Mouse (Mus musculus): ENCODE measurements around the gene Ecpas. TPM values are rescaled to one million over a fixed set of nuclear protein-coding genes. Genes with fewer than 3 reads are reported as not detected.

The Ecpas gene
- polyA plus RNA-seq, 1 experiment, result 16.3 TPM

GRCm38 (mm10) chr4:58890035-58890782, 22.3 kb downstream of the Ecpas start:
- H3K79me3 ChIP-seq (ENCODE audit: low read depth), result peaks cover 81% of the 10 kb centered on the region
- H3K79me2 ChIP-seq (ENCODE audit: control insufficient read depth, insufficient read depth), result peaks cover 100% of the 10 kb centered on the region
- H3K27me3 ChIP-seq (ENCODE audit: control insufficient read depth, insufficient read depth, insufficient read length), result no peaks in the 10 kb centered on the region
- TF ChIP-seq USF1 (IDR thresholded peaks at IDR 0.05; ENCODE audit: low read depth) (no peak), MAX (IDR thresholded peaks at IDR 0.05) (no peak), MYOG (IDR thresholded peaks at IDR 0.05; ENCODE audit: control insufficient read depth, extremely low read depth, insufficient read length) (no peak), CTCF (IDR thresholded peaks at IDR 0.05; ENCODE audit: control insufficient read depth, insufficient read depth, insufficient read length) (no peak), FOSL1 (IDR thresholded peaks at IDR 0.05; ENCODE audit: insufficient read depth, low read length, poor library complexity, severe bottlenecking) (no peak), CEBPB (IDR thresholded peaks at IDR 0.05; ENCODE audit: low read depth) (no peak), MYOD1 (IDR thresholded peaks at IDR 0.05; ENCODE audit: control insufficient read depth, insufficient read length, low read depth) (no peak)
- H3K36me3 ChIP-seq (ENCODE audit: control insufficient read depth, insufficient read depth), result no peaks in the 10 kb centered on the region
- H3ac ChIP-seq (ENCODE audit: control insufficient read depth, insufficient read length, low read depth), result no peak overlapping the region
- H3K4me3 ChIP-seq (ENCODE audit: insufficient read depth, poor library complexity, severe bottlenecking), result no peak overlapping the region

DNA sequence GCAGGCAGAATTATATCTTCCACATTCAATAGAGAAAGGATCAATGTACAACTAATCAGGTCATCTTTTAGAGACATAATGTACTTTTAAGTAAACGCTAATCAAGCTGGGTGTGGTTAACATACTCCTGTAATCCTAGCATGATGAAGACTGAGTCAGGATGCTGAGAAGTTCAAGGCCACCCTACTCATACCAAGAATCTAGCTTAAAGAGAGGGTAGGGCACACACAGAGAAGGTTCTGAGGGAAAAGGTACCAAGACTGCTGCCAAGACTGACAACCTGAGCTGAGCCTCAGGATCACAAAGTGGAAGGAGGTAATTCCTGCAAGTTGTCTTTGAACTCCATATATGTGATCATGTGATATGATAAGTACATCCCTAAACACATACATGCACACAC, 24.0 kb downstream of the Ecpas start:
- H3K79me3 ChIP-seq (ENCODE audit: low read depth), result peaks cover 80% of the 10 kb centered on the region
- peaks cover 100% of the 10 kb centered on the region for H3K79me2 ChIP-seq (ENCODE audit: control insufficient read depth, insufficient read depth)
- no peak overlapping the region for H3ac ChIP-seq (ENCODE audit: control insufficient read depth, insufficient read length, low read depth)
- no peaks in the 10 kb centered on the region for H3K36me3 ChIP-seq (ENCODE audit: control insufficient read depth, insufficient read depth)
- no peaks in the 10 kb centered on the region for H3K27me3 ChIP-seq (ENCODE audit: control insufficient read depth, insufficient read depth, insufficient read length)
- TF ChIP-seq FOSL1 (IDR thresholded peaks at IDR 0.05; ENCODE audit: insufficient read depth, low read length, poor library complexity, severe bottlenecking), result no peak
- TF ChIP-seq MYOD1 (IDR thresholded peaks at IDR 0.05; ENCODE audit: control insufficient read depth, insufficient read length, low read depth), result no peak
- no peak for TF ChIP-seq MYOG (IDR thresholded peaks at IDR 0.05; ENCODE audit: control insufficient read depth, extremely low read depth, insufficient read length)
- no peak for TF ChIP-seq USF1 (IDR thresholded peaks at IDR 0.05; ENCODE audit: low read depth)
- TF ChIP-seq CEBPB (IDR thresholded peaks at IDR 0.05; ENCODE audit: low read depth), result no peak
- TF ChIP-seq MAX (IDR thresholded peaks at IDR 0.05), result no peak
- no peak for TF ChIP-seq CTCF (IDR thresholded peaks at IDR 0.05; ENCODE audit: control insufficient read depth, insufficient read depth, insufficient read length)
- H3K4me3 ChIP-seq (ENCODE audit: insufficient read depth, poor library complexity, severe bottlenecking), result no peak overlapping the region

DNA sequence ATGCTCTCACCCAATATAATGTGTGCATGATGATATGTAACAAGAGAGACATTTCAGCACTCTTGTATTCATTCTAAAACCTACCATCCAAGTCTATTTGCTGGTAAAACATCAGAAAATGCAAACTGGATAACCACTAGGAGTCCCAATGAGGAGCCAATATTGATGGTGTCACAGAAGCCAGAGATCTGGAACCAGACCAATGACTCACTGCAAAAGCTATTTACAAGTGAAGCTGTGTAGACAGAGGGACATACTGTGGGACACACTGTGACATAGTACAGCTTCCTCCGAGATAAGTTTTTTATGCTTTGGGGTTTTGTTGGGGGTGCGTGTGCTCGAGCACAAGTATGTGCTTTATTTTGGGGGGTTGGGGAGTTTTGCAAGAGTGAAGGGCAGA, 24.9 kb downstream of the Ecpas start:
- Histone ChIP-seq H3K36me3 (ENCODE audit: control insufficient read depth, insufficient read depth) (no peaks in the 10 kb centered on the region), H3K79me3 (ENCODE audit: low read depth) (peaks cover 75% of the 10 kb centered on the region)
- no peak for TF ChIP-seq CTCF (IDR thresholded peaks at IDR 0.05; ENCODE audit: control insufficient read depth, insufficient read depth, insufficient read length)
- TF ChIP-seq MAX (IDR thresholded peaks at IDR 0.05), result no peak
- no peak for TF ChIP-seq MYOD1 (IDR thresholded peaks at IDR 0.05; ENCODE audit: control insufficient read depth, insufficient read length, low read depth)
- no peak for TF ChIP-seq FOSL1 (IDR thresholded peaks at IDR 0.05; ENCODE audit: insufficient read depth, low read length, poor library complexity, severe bottlenecking)

GRCm38 (mm10) chr4:58886778-58887177, 25.8 kb downstream of the Ecpas start:
- H3K79me2 ChIP-seq (ENCODE audit: control insufficient read depth, insufficient read depth), result peaks cover 97% of the 10 kb centered on the region
- no peak for TF ChIP-seq MYOD1 (IDR thresholded peaks at IDR 0.05; ENCODE audit: control insufficient read depth, insufficient read length, low read depth)
- no peak for TF ChIP-seq USF1 (IDR thresholded peaks at IDR 0.05; ENCODE audit: low read depth)
- no peak for TF ChIP-seq CEBPB (IDR thresholded peaks at IDR 0.05; ENCODE audit: low read depth)
- TF ChIP-seq MYOG (IDR thresholded peaks at IDR 0.05; ENCODE audit: control insufficient read depth, extremely low read depth, insufficient read length), result no peak
- TF ChIP-seq FOSL1 (IDR thresholded peaks at IDR 0.05; ENCODE audit: insufficient read depth, low read length, poor library complexity, severe bottlenecking), result no peak
- TF ChIP-seq CTCF (IDR thresholded peaks at IDR 0.05; ENCODE audit: control insufficient read depth, insufficient read depth, insufficient read length), result no peak
- TF ChIP-seq MAX (IDR thresholded peaks at IDR 0.05), result no peak
- H3K79me3 ChIP-seq (ENCODE audit: low read depth), result peaks cover 77% of the 10 kb centered on the region

More for the DNA sequence above, 24.9 kb downstream of the Ecpas start:
- Histone ChIP-seq H3ac (ENCODE audit: control insufficient read depth, insufficient read length, low read depth) (no peak overlapping the region), H3K27me3 (ENCODE audit: control insufficient read depth, insufficient read depth, insufficient read length) (no peaks in the 10 kb centered on the region), H3K4me3 (ENCODE audit: insufficient read depth, poor library complexity, severe bottlenecking) (no peak overlapping the region), H3K79me2 (ENCODE audit: control insufficient read depth, insufficient read depth) (peaks cover 98% of the 10 kb centered on the region)

GRCm38 (mm10) chr4:58885341-58885740, 27.2 kb downstream of the Ecpas start:
- Histone ChIP-seq H3K27me3 (ENCODE audit: control insufficient read depth, insufficient read depth, insufficient read length) (no peaks in the 10 kb centered on the region), H3ac (ENCODE audit: control insufficient read depth, insufficient read length, low read depth) (no peak overlapping the region), H3K4me3 (ENCODE audit: insufficient read depth, poor library complexity, severe bottlenecking) (no peak overlapping the region), H3K36me3 (ENCODE audit: control insufficient read depth, insufficient read depth) (peaks cover 8% of the 10 kb centered on the region), H3K79me2 (ENCODE audit: control insufficient read depth, insufficient read depth) (peaks cover 94% of the 10 kb centered on the region), H3K79me3 (ENCODE audit: low read depth) (peaks cover 66% of the 10 kb centered on the region)
- TF ChIP-seq MYOD1 (IDR thresholded peaks at IDR 0.05; ENCODE audit: control insufficient read depth, insufficient read length, low read depth) (no peak), MYOG (IDR thresholded peaks at IDR 0.05; ENCODE audit: control insufficient read depth, extremely low read depth, insufficient read length) (no peak), USF1 (IDR thresholded peaks at IDR 0.05; ENCODE audit: low read depth) (no peak), CEBPB (IDR thresholded peaks at IDR 0.05; ENCODE audit: low read depth) (no peak), MAX (IDR thresholded peaks at IDR 0.05) (no peak), FOSL1 (IDR thresholded peaks at IDR 0.05; ENCODE audit: insufficient read depth, low read length, poor library complexity, severe bottlenecking) (no peak), CTCF (IDR thresholded peaks at IDR 0.05; ENCODE audit: control insufficient read depth, insufficient read depth, insufficient read length) (no peak)

More at GRCm38 (mm10) chr4:58886778-58887177, 25.8 kb downstream of the Ecpas start:
- no peak overlapping the region for H3K4me3 ChIP-seq (ENCODE audit: insufficient read depth, poor library complexity, severe bottlenecking)
- H3ac ChIP-seq (ENCODE audit: control insufficient read depth, insufficient read length, low read depth), result no peak overlapping the region
- peaks cover 3% of the 10 kb centered on the region for H3K36me3 ChIP-seq (ENCODE audit: control insufficient read depth, insufficient read depth)
- H3K27me3 ChIP-seq (ENCODE audit: control insufficient read depth, insufficient read depth, insufficient read length), result no peaks in the 10 kb centered on the region

Measured in C2C12 (cell line).